Mouse (Mus musculus) left cerebral cortex, adult 6 months (tissue): ENCODE results near the gene Commd9. TPM values are rescaled to one million over a fixed set of nuclear protein-coding genes. Genes with fewer than 3 reads are reported as not detected.

Experiments
- long read RNA-seq, 2 experiments: library from polyadenylated mRNA; unstranded; transcript quantifications; one replicate each; pipeline ENCODE4 v2.0.0; 2019 to 2020
- polyA plus RNA-seq: library from polyadenylated mRNA; unstranded; fragments of <200 nt; fragmentation: Nextera tagmentation; gene quantifications from 2 replicates; pipeline ENCODE4 v1.2.3, GENCODE M21; 2021

Gene Commd9
- polyA plus RNA-seq, result 66.7 and 83.5 TPM in 2 replicates
- long read RNA-seq, experiment 1, transcript Commd9-201 (6 exons, 1,191 nt), result major isoform, 112 of 127 reads
- long read RNA-seq, experiment 1, partial matches to known transcripts, result 1 of 127 reads
- long read RNA-seq, experiment 1, other reads (novel, unspliced or antisense), result 14 of 127 reads
- long read RNA-seq, experiment 2, transcript Commd9-201 (6 exons, 1,191 nt), result major isoform, 70 of 77 reads
- long read RNA-seq, experiment 2, partial matches to known transcripts, result 1 of 77 reads
- long read RNA-seq, experiment 2, other reads (novel, unspliced or antisense), result 6 of 77 reads

GRCm38 (mm10) chr2:101885768-101886438 lies at the start of gene Commd9:
TSS of gene Commd9 (plus strand) at chr2:101886247.

GRCm38 (mm10) chr2:101882998-101883397 lies 3.0 kb upstream of the Commd9 start, which contains the start of gene Prr5l:
TSS of gene Prr5l (minus strand) at chr2:101883027.

Other genes starting within 250 kb of the Commd9 start
- 0.03 TPM in 1 of 2 replicates, not detected in the other for gene Rag1, start 236.7 kb upstream of the Commd9 start, polyA plus RNA-seq
- gene B230118H07Rik, start 236.7 kb upstream of the Commd9 start, polyA plus RNA-seq, result 92.1 and 107 TPM in 2 replicates
- gene Traf6, start 207.8 kb upstream of the Commd9 start, polyA plus RNA-seq, result 5.2 and 6.3 TPM in 2 replicates
- 7.1 and 8.7 TPM in 2 replicates for gene Prr5l, start 3.2 kb upstream of the Commd9 start, polyA plus RNA-seq